Mouse (Mus musculus) forebrain, embryonic 14.5 days (tissue): Measurements from ENCODE around the gene Tln1. TPM values are rescaled to one million over a fixed set of nuclear protein-coding genes. Genes with fewer than 3 reads are reported as not detected.
"Not testable (repeated sequence)": the region's sequence is repeated elsewhere in the genome, so short reads cannot be mapped to it uniquely, and the experiment has no call there.

Experiments
- ATAC-seq: fragments of 200-750 bp; cut with Nextera tagmentation; 2 replicates; pipeline ENCODE4 v1.8.0; 2017; ENCODE audit warnings: mild to moderate bottlenecking, moderate library complexity
- DNase-seq: peaks from one replicate; pipeline ENCODE4 v3.0.0-alpha.2; 2015; ENCODE audit warnings: low spot score
- H3K27ac ChIP-seq: fragments of 300-500 bp; sonication (generic); 2 replicates; pipeline ENCODE4 v1.5.1; 2014; ENCODE audit warnings: low read depth, mild to moderate bottlenecking, control low read depth, low read length, moderate library complexity
- H3K27me3 ChIP-seq: fragments of 300-500 bp; sonication (generic); replicated peaks from 2 replicates; pipeline ENCODE4 v1.6.1; 2014; ENCODE audit warnings: low read length, control low read depth, mixed read lengths; ENCODE audit not compliant: control insufficient read depth, insufficient read depth
- H3K36me3 ChIP-seq: fragments of 300-500 bp; sonication (generic); 2 replicates; pipeline ENCODE4 v1.6.1; 2014; ENCODE audit warnings: low read length, control low read depth; ENCODE audit not compliant: control insufficient read depth, insufficient read depth
- H3K4me1 ChIP-seq: fragments of 300-500 bp; sonication (generic); 2 replicates; pipeline ENCODE4 v1.6.1; 2014; ENCODE audit warnings: antibody characterized with exemption, low read length, control low read depth; ENCODE audit not compliant: control insufficient read depth, insufficient read depth
- H3K4me2 ChIP-seq: fragments of 300-500 bp; sonication (generic); 2 replicates; pipeline ENCODE4 v1.6.1; 2014; ENCODE audit warnings: mild to moderate bottlenecking, control low read depth, low read length
- H3K4me3 ChIP-seq: fragments of 300-500 bp; sonication (generic); 2 replicates; pipeline ENCODE4 v1.5.1; 2014; ENCODE audit warnings: low read depth, low read length, control low read depth
- H3K9ac ChIP-seq: fragments of 300-500 bp; sonication (generic); 2 replicates; pipeline ENCODE4 v1.6.1; 2014; ENCODE audit warnings: mild to moderate bottlenecking, low read length, control low read depth, moderate library complexity
- H3K9me3 ChIP-seq: fragments of 300-500 bp; sonication (generic); replicated peaks from 2 replicates; pipeline ENCODE4 v1.6.1; 2016; ENCODE audit warnings: low read length, control low read depth, mixed read lengths; ENCODE audit not compliant: control insufficient read depth
- WGBS: fragments of 180-500 bp; shearing (Covaris S2); extraction: QIAGEN DNeasy Blood & Tissue Kit; methylation state at CpG from one replicate; pipeline ENCODE4 v1.1.7; 2014; 5-methylcytosine and 5-hydroxymethylcytosine counted together
- polyA plus RNA-seq: library from polyadenylated mRNA; unstranded; fragments of >200 nt; fragmentation: Nextera tagmentation; extraction: Ambion mirVana; gene quantifications from 2 replicates; pipeline ENCODE4 v1.2.1, GENCODE M21; 2014

Gene Tln1
- polyA plus RNA-seq, 1 experiment from 2014 or later = 50.4 TPM

DNA sequence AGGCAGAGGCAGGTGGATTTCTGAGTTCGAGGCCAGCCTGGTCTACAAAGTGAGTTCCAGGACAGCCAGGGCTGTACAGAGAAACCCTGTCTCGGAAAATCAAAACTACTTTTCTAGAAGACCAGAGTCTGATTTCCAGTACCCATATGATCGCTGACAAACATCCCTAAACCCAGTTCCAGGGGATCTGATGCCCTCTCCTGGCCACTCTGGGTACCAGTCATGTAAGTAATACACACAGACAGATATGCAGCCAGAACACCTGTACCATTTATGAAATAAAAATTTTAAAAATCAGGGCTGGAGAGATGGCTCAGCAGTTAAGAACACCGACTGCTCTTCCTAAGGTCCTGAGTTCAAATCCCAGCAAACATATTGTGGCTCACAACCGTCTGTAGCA lies 76.8 kb downstream of the Tln1 start:
- H3K4me3 ChIP-seq, H3K27ac ChIP-seq, ATAC-seq, H3K4me1 ChIP-seq, DNase-seq, H3K4me2 ChIP-seq, H3K36me3 ChIP-seq, H3K9me3 ChIP-seq, H3K27me3 ChIP-seq, H3K9ac ChIP-seq: not testable (repeated sequence)
- 85% methylated on average over 5 of the region's 5 CpGs for WGBS

DNA sequence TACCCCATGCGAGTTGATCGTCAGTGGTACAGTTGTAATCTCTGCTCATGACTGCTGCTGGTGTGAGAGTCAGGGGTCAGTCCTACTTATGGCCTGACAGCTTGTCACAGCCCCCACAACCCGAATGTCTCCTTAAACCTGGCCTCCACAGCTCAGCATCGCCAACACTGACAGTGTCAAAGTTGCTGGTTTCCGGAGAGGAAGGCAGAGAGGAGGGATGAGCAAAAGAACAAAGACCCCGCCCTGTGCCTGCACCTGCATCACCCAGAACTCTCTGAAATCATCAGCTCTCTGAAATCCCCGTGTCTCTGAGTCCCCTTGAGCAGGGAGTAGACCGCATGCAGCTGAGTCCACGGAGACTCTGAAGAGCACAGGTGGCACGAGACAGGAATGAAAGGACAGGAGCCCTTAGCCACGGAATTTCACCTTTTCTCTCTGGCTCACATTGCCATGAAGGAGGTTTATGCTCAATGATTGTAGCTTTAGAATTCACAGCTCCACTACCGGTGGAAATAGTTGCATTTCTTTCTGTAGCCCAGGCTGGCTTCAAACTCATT lies 78.9 kb downstream of the Tln1 start, which contains the start of gene Sit1:
TSS of gene Sit1 (minus strand) at position 200 of the 557 bp plus-strand sequence.
- Histone ChIP-seq H3K4me2 (no peak within 1 kb of the TSS), H3K4me3 (no peak within 1 kb of the TSS), H3K27ac (no peak within 1 kb of the TSS), H3K9ac (no peak within 1 kb of the TSS), H3K36me3 (no peaks in the 10 kb centered on the region), H3K27me3 (no peaks in the 10 kb centered on the region), H3K4me1 (no peaks in the 10 kb centered on the region), H3K9me3 (no peaks in the 10 kb centered on the region)
- DNase-seq = no peak
- WGBS = 63% methylated on average over 12 of the region's 12 CpGs
- no peak for ATAC-seq

GRCm38 (mm10) chr4:43482591-43482990 lies 79.9 kb downstream of the Tln1 start:
- DNase-seq = no peak
- H3K9ac ChIP-seq = no peak overlapping the region
- H3K27ac ChIP-seq = no peak overlapping the region
- no peak for ATAC-seq
- H3K4me3 ChIP-seq = no peak overlapping the region
- 81% methylated on average over 10 of the region's 10 CpGs for WGBS
- no peak overlapping the region for H3K4me2 ChIP-seq
- H3K9me3 ChIP-seq = no peaks in the 10 kb centered on the region
- no peaks in the 10 kb centered on the region for H3K4me1 ChIP-seq
- no peaks in the 10 kb centered on the region for H3K36me3 ChIP-seq
- no peaks in the 10 kb centered on the region for H3K27me3 ChIP-seq

DNA sequence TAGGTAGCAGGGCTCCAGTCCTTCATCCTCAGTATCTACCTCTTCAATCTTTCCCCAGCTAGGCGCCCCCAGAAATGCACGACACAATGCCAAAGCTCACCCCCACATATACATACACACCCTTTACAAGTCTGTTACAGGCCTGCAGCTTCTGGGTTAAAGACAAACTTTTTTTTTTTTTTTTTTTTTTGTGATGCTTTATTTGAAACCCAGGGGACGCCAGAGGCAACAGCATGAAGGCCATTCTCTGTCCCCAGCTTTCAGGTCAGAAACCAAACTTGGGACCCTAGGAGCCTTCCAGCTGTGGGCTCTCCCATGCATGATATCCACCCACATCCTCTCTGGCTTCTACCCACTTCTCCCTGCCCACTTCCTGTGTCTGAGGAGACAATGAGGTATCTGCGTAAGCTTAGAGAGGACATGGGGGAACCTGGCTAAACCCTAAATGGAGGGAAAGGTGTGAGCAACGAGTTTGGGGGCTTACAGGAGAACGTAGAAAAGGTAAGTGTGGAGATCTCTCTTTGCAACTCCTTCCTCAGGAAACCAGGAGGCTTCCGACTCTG lies 80.5 kb downstream of the Tln1 start:
- Histone ChIP-seq H3K4me3 (no peak overlapping the region), H3K4me1 (no peaks in the 10 kb centered on the region), H3K9ac (no peak overlapping the region), H3K27ac (no peak overlapping the region), H3K9me3 (no peaks in the 10 kb centered on the region), H3K4me2 (no peak overlapping the region), H3K27me3 (no peaks in the 10 kb centered on the region), H3K36me3 (no peaks in the 10 kb centered on the region)
- WGBS = 74% methylated on average over 7 of the region's 7 CpGs
- DNase-seq = no peak
- no peak for ATAC-seq

Other genes starting within 250 kb of the Tln1 start
- 47.8 and 58.4 TPM in 2 replicates for gene Rusc2, start 180.7 kb downstream of the Tln1 start, polyA plus RNA-seq
- 0.29 and 0.73 TPM in 2 replicates for gene Fam166b, start 133.6 kb downstream of the Tln1 start, polyA plus RNA-seq
- gene Tesk1, start 120.8 kb downstream of the Tln1 start, polyA plus RNA-seq = 10.2 and 12.1 TPM in 2 replicates
- 6.7 and 8.8 TPM in 2 replicates for gene Cd72, start 108.1 kb downstream of the Tln1 start, polyA plus RNA-seq
- gene Sit1, start 79.0 kb downstream of the Tln1 start, polyA plus RNA-seq = not detected in 2 replicates
- gene Ccdc107, start 69.8 kb downstream of the Tln1 start, polyA plus RNA-seq = 68.7 and 69.1 TPM in 2 replicates
- gene Arhgef39, start 63.0 kb downstream of the Tln1 start, polyA plus RNA-seq = 14.0 and 15.9 TPM in 2 replicates
- 0.22 TPM in 1 of 2 replicates, not detected in the other for gene Car9, start 55.7 kb downstream of the Tln1 start, polyA plus RNA-seq
- gene Tpm2, start 38.9 kb downstream of the Tln1 start, polyA plus RNA-seq = 10.7 and 13.4 TPM in 2 replicates
- 88.3 and 88.4 TPM in 2 replicates for gene Creb3, start 359 bp downstream of the Tln1 start, polyA plus RNA-seq
- gene Rgp1, start 16.0 kb upstream of the Tln1 start, polyA plus RNA-seq = 10.4 and 22.2 TPM in 2 replicates
- gene Gba2, start 16.2 kb upstream of the Tln1 start, polyA plus RNA-seq = 39.2 and 42.3 TPM in 2 replicates
- gene Msmp, start 21.8 kb upstream of the Tln1 start, polyA plus RNA-seq = 0.37 TPM in 1 of 2 replicates, not detected in the other
- gene Npr2, start 69.2 kb upstream of the Tln1 start, polyA plus RNA-seq = 10.7 and 11.2 TPM in 2 replicates
- 4.2 and 5.7 TPM in 2 replicates for gene Spag8, start 90.9 kb upstream of the Tln1 start, polyA plus RNA-seq
- gene Hint2, start 93.8 kb upstream of the Tln1 start, polyA plus RNA-seq = 67.0 and 82.7 TPM in 2 replicates
- 5.6 and 7.3 TPM in 2 replicates for gene Tmem8b, start 106.3 kb upstream of the Tln1 start, polyA plus RNA-seq
- gene Fam221b, start 106.5 kb upstream of the Tln1 start, polyA plus RNA-seq = 2.1 and 2.2 TPM in 2 replicates
- gene Olfr70, start 138.1 kb upstream of the Tln1 start, polyA plus RNA-seq = not detected in 2 replicates
- gene Olfr71, start 147.6 kb upstream of the Tln1 start, polyA plus RNA-seq = not detected in 2 replicates
- gene Hrct1, start 164.5 kb upstream of the Tln1 start, polyA plus RNA-seq = 0.36 and 0.45 TPM in 2 replicates
- gene Spaar, start 167.3 kb upstream of the Tln1 start, polyA plus RNA-seq = 0.06 TPM in 1 of 2 replicates, not detected in the other
- gene Olfr159, start 208.3 kb upstream of the Tln1 start, polyA plus RNA-seq = not detected in 2 replicates